Mouse (Mus musculus) retina, adult 2 months (tissue): ENCODE results near the gene Tnrc6c.
A peak's percentile ranks its signal among the peaks of the same experiment; 100 is the strongest.

Source experiments
- DNase-seq: peaks from one replicate; pipeline ENCODE4 v3.0.0-alpha.2; 2012; ENCODE audit warnings: low read depth, low spot score

Tnrc6c gene

GRCm38 (mm10) chr11:117790286-117790685 lies 136.2 kb downstream of the Tnrc6c start:
- no peak for DNase-seq

- DNase-seq: no peak
Observed at GRCm38 (mm10) chr11:117790703-117791440, 136.8 kb downstream of the Tnrc6c start.

- DNase-seq: no peak
Observed at GRCm38 (mm10) chr11:117791441-117791761, 137.3 kb downstream of the Tnrc6c start.

- DNase-seq: no peak
Observed at GRCm38 (mm10) chr11:117792281-117792888, 138.3 kb downstream of the Tnrc6c start.

- no peak for DNase-seq
Observed at GRCm38 (mm10) chr11:117794035-117794551, 140.0 kb downstream of the Tnrc6c start.

- DNase-seq: no peak
Observed at GRCm38 (mm10) chr11:117796954-117797353, 142.9 kb downstream of the Tnrc6c start.

- DNase-seq: no peak
Observed at GRCm38 (mm10) chr11:117797511-117798159, 143.5 kb downstream of the Tnrc6c start, which contains the start of gene 6030468B19Rik. 6030468B19Rik (plus strand) TSS chr11:117797660.

- no peak for DNase-seq
Observed at GRCm38 (mm10) chr11:117798160-117798541, 144.1 kb downstream of the Tnrc6c start.

- DNase-seq: no peak
Observed at GRCm38 (mm10) chr11:117799174-117799573, 145.1 kb downstream of the Tnrc6c start.

- no peak for DNase-seq
Observed at GRCm38 (mm10) chr11:117800038-117800437, 145.9 kb downstream of the Tnrc6c start.

- no peak for DNase-seq
Observed at GRCm38 (mm10) chr11:117801650-117802049, 147.6 kb downstream of the Tnrc6c start.

GRCm38 (mm10) chr11:117803166-117803688 lies 149.1 kb downstream of the Tnrc6c start:
- DNase-seq: no peak

GRCm38 (mm10) chr11:117806781-117807180 lies 152.7 kb downstream of the Tnrc6c start:
- DNase-seq: no peak

GRCm38 (mm10) chr11:117809407-117810311 lies 155.6 kb downstream of the Tnrc6c start, which contains the start of the genes Gm20708 and Syngr2:
Gm20708 (plus strand) TSS chr11:117809668.
Syngr2 (plus strand) TSS chr11:117809668.
- DNase-seq: no peak

- peak; percentile 56 for DNase-seq
Observed at GRCm38 (mm10) chr11:117810401-117811046, 156.4 kb downstream of the Tnrc6c start.
